Comparison of ENCODE assay signal across 8 mouse cellular contexts in genomic region chr6:117879408-117880115, GRCm38 (mm10). TPM values are rescaled to one million over a fixed set of nuclear protein-coding genes. Genes with fewer than 3 reads are reported as not detected.
DNase-seq lines count a peak whose midpoint lies in the region; ATAC-seq and TF ChIP-seq lines count a peak whose summit lies in the region.

No protein-coding gene starts in this region.

- peaks cover 1% of the 10 kb centered on the region for H3K4me1 ChIP-seq in ES-Bruce4 (ENCODE audit: control insufficient read depth, insufficient read depth, low read length)
- H3K4me1 ChIP-seq in forebrain, embryonic 13.5 days: peaks cover 12% of the 10 kb centered on the region
- peaks cover 18% of the 10 kb centered on the region for H3K4me1 ChIP-seq in liver, postnatal 0 days (ENCODE audit: insufficient read depth)
- H3K4me1 ChIP-seq in neural tube, embryonic 14.5 days (ENCODE audit: control insufficient read depth, insufficient read depth, low read length): peaks cover 9% of the 10 kb centered on the region; the same call in 1 of the 2 replicates

- DNase-seq in heart, postnatal 10 days: peak; percentile 100
- peak; percentile 97 for DNase-seq in large intestine, adult 2 months (ENCODE audit: low read depth, low spot score)
- peak; percentile 100 for DNase-seq in liver, postnatal 0 days
- peak; percentile 100 for DNase-seq in testis, postnatal 10 days (ENCODE audit: low spot score)

- TF ChIP-seq EP300 in ES-Bruce4 (IDR thresholded peaks at IDR 0.05; ENCODE audit: insufficient read depth, low read depth, low read length): peak; percentile 52; the same call in 1 of the 2 replicates
- peak; percentile 55; the same call in 1 of the 2 replicates for TF ChIP-seq EP300 in liver, postnatal 0 days (IDR thresholded peaks at IDR 0.05; ENCODE audit: low read depth)

- peak; percentile 25 for TF ChIP-seq POLR2A in ES-Bruce4 (IDR thresholded peaks at IDR 0.05; ENCODE audit: insufficient read depth, low read length)

- H3K4me3 ChIP-seq in ES-Bruce4 (ENCODE audit: low read depth, low read length): peak overlapping the region; percentile 81
- H3K4me3 ChIP-seq in forebrain, embryonic 13.5 days: peak overlapping the region; percentile 49
- peak overlapping the region; percentile 61 for H3K4me3 ChIP-seq in liver, postnatal 0 days (ENCODE audit: low read depth, low read length)
- peak overlapping the region; percentile 52 for H3K4me3 ChIP-seq in neural tube, embryonic 14.5 days (ENCODE audit: low read depth, low read length)

- H3K4me2 ChIP-seq in forebrain, embryonic 13.5 days: peak overlapping the region; percentile 68
- peak overlapping the region; percentile 81 for H3K4me2 ChIP-seq in liver, postnatal 0 days (ENCODE audit: low read depth, low read length)
- H3K4me2 ChIP-seq in neural tube, embryonic 14.5 days (ENCODE audit: low read depth, low read length): peak overlapping the region; percentile 79

- under 1% methylated on average over 67 of the region's 67 CpGs for WGBS in forebrain, embryonic 13.5 days
- WGBS in large intestine, adult 2 months: under 1% methylated on average over 67 of the region's 67 CpGs
- under 1% methylated on average over 67 of the region's 67 CpGs for whole genome bisulfite sequencing in liver, postnatal 0 days (ENCODE audit: insufficient replicate concordance)
- WGBS in neural tube, embryonic 14.5 days: under 1% methylated on average over 67 of the region's 67 CpGs

- H3K9me3 ChIP-seq in ES-Bruce4 (replicated peaks; ENCODE audit: control insufficient read depth, insufficient read depth, low read length, poor library complexity, severe bottlenecking): no peaks in the 10 kb centered on the region
- H3K9me3 ChIP-seq in forebrain, embryonic 13.5 days (replicated peaks): no peaks in the 10 kb centered on the region
- H3K9me3 ChIP-seq in liver, postnatal 0 days (ENCODE audit: low read length): no peaks in the 10 kb centered on the region
- H3K9me3 ChIP-seq in neural tube, embryonic 14.5 days (ENCODE audit: control insufficient read depth, low read length): no peaks in the 10 kb centered on the region

- H3K36me3 ChIP-seq in ES-Bruce4 (ENCODE audit: control insufficient read depth, insufficient read depth, low read length, poor library complexity, severe bottlenecking): no peaks in the 10 kb centered on the region
- no peaks in the 10 kb centered on the region for H3K36me3 ChIP-seq in forebrain, embryonic 13.5 days (ENCODE audit: poor library complexity, severe bottlenecking)
- H3K36me3 ChIP-seq in liver, postnatal 0 days (replicated peaks; ENCODE audit: insufficient read depth, low read length): no peaks in the 10 kb centered on the region
- no peaks in the 10 kb centered on the region for H3K36me3 ChIP-seq in neural tube, embryonic 14.5 days (ENCODE audit: control insufficient read depth, insufficient read depth, low read length)

- peak overlapping the region; percentile 69 for H3K9ac ChIP-seq in ES-Bruce4 (ENCODE audit: low read depth, poor library complexity, severe bottlenecking)
- H3K9ac ChIP-seq in forebrain, embryonic 13.5 days: peak overlapping the region; percentile 73
- H3K9ac ChIP-seq in liver, postnatal 0 days (replicated peaks): peak overlapping the region; percentile 76
- H3K9ac ChIP-seq in neural tube, embryonic 14.5 days (replicated peaks; ENCODE audit: low read depth, low read length): peak overlapping the region; percentile 62

- TF ChIP-seq CTCF in ES-Bruce4 (IDR thresholded peaks at IDR 0.05; ENCODE audit: low read depth, low read length): peak; percentile 97
- TF ChIP-seq CTCF in liver, postnatal 0 days (IDR thresholded peaks at IDR 0.05; ENCODE audit: low read depth): peak; percentile 100

- intact Hi-C loops in heart, postnatal 10 days (cut with DNase I): loop anchor here (2.0 to 5.0 kb wide), 3 partner anchors 27 to 37 kb away; partner anchors contain the start of gene Zfp637

- H3K27ac ChIP-seq in ES-Bruce4 (ENCODE audit: insufficient read depth, low read length): peak overlapping the region; percentile 89
- H3K27ac ChIP-seq in forebrain, embryonic 13.5 days: peak overlapping the region; percentile 97
- H3K27ac ChIP-seq in liver, postnatal 0 days (ENCODE audit: low read depth): peak overlapping the region; percentile 99
- H3K27ac ChIP-seq in neural tube, embryonic 14.5 days (ENCODE audit: low read depth, low read length): peak overlapping the region; percentile 98

- ATAC-seq in cerebellum, adult (ENCODE audit: insufficient number of reproducible peaks, low FRiP score, low TSS enrichment): peak; percentile 95
- ATAC-seq in forebrain, embryonic 13.5 days: peak; percentile 95
- ATAC-seq in liver, postnatal 0 days: peak; percentile 91
- peak; percentile 94 for ATAC-seq in neural tube, embryonic 14.5 days (ENCODE audit: low read depth)

- no peaks in the 10 kb centered on the region for H3K27me3 ChIP-seq in ES-Bruce4 (ENCODE audit: control insufficient read depth, insufficient read depth, low read length, poor library complexity, severe bottlenecking)
- peaks cover 5% of the 10 kb centered on the region; the same call in 1 of the 2 replicates for H3K27me3 ChIP-seq in forebrain, embryonic 13.5 days
- no peaks in the 10 kb centered on the region for H3K27me3 ChIP-seq in liver, postnatal 0 days (ENCODE audit: insufficient read depth, low read length)
- H3K27me3 ChIP-seq in neural tube, embryonic 14.5 days (ENCODE audit: control insufficient read depth, insufficient read depth, low read length): no peaks in the 10 kb centered on the region

RNA-seq across cellular contexts. Expression of gene Zfp239, which starts 17.7 kb away (rescaled TPM):
- polyA plus RNA-seq in ES-Bruce4 (2011; ENCODE audit: insufficient read depth, insufficient read length, low read depth, missing spikeins): 8.8 and 9.4 TPM in 2 replicates
- polyA plus RNA-seq in forebrain, embryonic 13.5 days (2015; fragmentation: Nextera tagmentation; extraction: Ambion mirVana): 15.1 and 17.1 TPM in 2 replicates
- total RNA-seq in heart, postnatal 10 days (2021): under 1 TPM; 0.41 to 0.57 TPM
- polyA plus RNA-seq in large intestine, adult 2 months (2012; rRNA removed): 5.2 and 7.8 TPM in 2 replicates
- 0.86 and 1.1 TPM in 2 replicates for polyA plus RNA-seq in liver, postnatal 0 days (2015; fragmentation: Nextera tagmentation; extraction: Ambion mirVana)
- 13.3 and 14.9 TPM in 2 replicates for polyA plus RNA-seq in neural tube, embryonic 14.5 days (2014; fragmentation: Nextera tagmentation; extraction: Ambion mirVana)

RNA-seq across cellular contexts. Expression of gene Hnrnpf, which starts 20.6 kb away (rescaled TPM):
- 1,007 and 1,035 TPM in 2 replicates for polyA plus RNA-seq in ES-Bruce4 (2011; ENCODE audit: insufficient read depth, insufficient read length, low read depth, missing spikeins)
- polyA plus RNA-seq in forebrain, embryonic 13.5 days (2015; fragmentation: Nextera tagmentation; extraction: Ambion mirVana): 514 and 545 TPM in 2 replicates
- 100 to 1,000 TPM; 351 to 364 TPM for total RNA-seq in heart, postnatal 10 days (2021)
- polyA plus RNA-seq in large intestine, adult 2 months (2012; rRNA removed): 166 and 175 TPM in 2 replicates
- 264 and 270 TPM in 2 replicates for polyA plus RNA-seq in liver, postnatal 0 days (2015; fragmentation: Nextera tagmentation; extraction: Ambion mirVana)
- 187 and 245 TPM in 2 replicates for polyA plus RNA-seq in neural tube, embryonic 14.5 days (2014; fragmentation: Nextera tagmentation; extraction: Ambion mirVana)

RNA-seq across cellular contexts. Expression of gene Zfp637, which starts 38.6 kb away (rescaled TPM):
- 9.5 TPM in 2 replicates for polyA plus RNA-seq in ES-Bruce4 (2011; ENCODE audit: insufficient read depth, insufficient read length, low read depth, missing spikeins)
- 185 and 192 TPM in 2 replicates for polyA plus RNA-seq in forebrain, embryonic 13.5 days (2015; fragmentation: Nextera tagmentation; extraction: Ambion mirVana)
- 10 to 100 TPM; 33.0 to 45.2 TPM for total RNA-seq in heart, postnatal 10 days (2021)
- 20.1 and 21.0 TPM in 2 replicates for polyA plus RNA-seq in large intestine, adult 2 months (2012; rRNA removed)
- 25.4 and 25.7 TPM in 2 replicates for polyA plus RNA-seq in liver, postnatal 0 days (2015; fragmentation: Nextera tagmentation; extraction: Ambion mirVana)
- 147 and 150 TPM in 2 replicates for polyA plus RNA-seq in neural tube, embryonic 14.5 days (2014; fragmentation: Nextera tagmentation; extraction: Ambion mirVana)

RNA-seq across cellular contexts. Expression of gene Fxyd4, which starts 57.9 kb away (rescaled TPM):
- not detected in 2 replicates for polyA plus RNA-seq in ES-Bruce4 (2011; ENCODE audit: insufficient read depth, insufficient read length, low read depth, missing spikeins)
- 3.0 and 4.1 TPM in 2 replicates for polyA plus RNA-seq in forebrain, embryonic 13.5 days (2015; fragmentation: Nextera tagmentation; extraction: Ambion mirVana)
- not detected for total RNA-seq in heart, postnatal 10 days (2021)
- not detected in 2 replicates for polyA plus RNA-seq in large intestine, adult 2 months (2012; rRNA removed)
- polyA plus RNA-seq in liver, postnatal 0 days (2015; fragmentation: Nextera tagmentation; extraction: Ambion mirVana): 0.20 TPM in 1 of 2 replicates, not detected in the other
- polyA plus RNA-seq in neural tube, embryonic 14.5 days (2014; fragmentation: Nextera tagmentation; extraction: Ambion mirVana): 1.8 and 4.0 TPM in 2 replicates

Comparison
In these comparisons a context has a peak if more than half of its experiments do, and no peak if none do; other contexts are left out.
1. Peak in every context shown above with its lines: DNase-seq, ATAC-seq, H3K4me3 ChIP-seq and H3K27ac ChIP-seq.